Mouse (Mus musculus) embryonic facial prominence, embryonic 13.5 days (tissue): Measurements from ENCODE around the gene Llgl1. TPM values are rescaled to one million over a fixed set of nuclear protein-coding genes. Genes with fewer than 3 reads are reported as not detected.

Experiments used
- ATAC-seq: fragments of 200-750 bp; cut with Nextera tagmentation; 2 replicates; pipeline ENCODE4 v1.8.0; 2017; ENCODE audit warnings: low read depth; ENCODE audit not compliant: insufficient number of reproducible peaks, insufficient read depth, low FRiP score, low TSS enrichment
- H3K27ac ChIP-seq: fragments of 300-500 bp; sonication (generic); 2 replicates; pipeline ENCODE4 v1.5.1; 2015; ENCODE audit warnings: moderate library complexity, mild to moderate bottlenecking, inconsistent platforms
- H3K27me3 ChIP-seq: fragments of 300-500 bp; sonication (generic); 2 replicates; pipeline ENCODE4 v1.6.1; 2015; ENCODE audit warnings: mild to moderate bottlenecking, inconsistent platforms
- H3K36me3 ChIP-seq: fragments of 300-500 bp; sonication (generic); 2 replicates; pipeline ENCODE4 v1.6.1; 2015; ENCODE audit warnings: mild to moderate bottlenecking, inconsistent platforms
- H3K4me1 ChIP-seq: fragments of 300-500 bp; sonication (generic); 2 replicates; pipeline ENCODE4 v1.6.1; 2015; ENCODE audit warnings: inconsistent platforms
- H3K4me2 ChIP-seq: fragments of 300-500 bp; sonication (generic); 2 replicates; pipeline ENCODE4 v1.6.1; 2015; ENCODE audit warnings: moderate library complexity, mild to moderate bottlenecking, inconsistent platforms
- H3K4me3 ChIP-seq: fragments of 300-500 bp; sonication (generic); 2 replicates; pipeline ENCODE4 v1.5.1; 2015; ENCODE audit warnings: mild to moderate bottlenecking, inconsistent platforms
- H3K9ac ChIP-seq: fragments of 300-500 bp; sonication (generic); 2 replicates; pipeline ENCODE4 v1.6.1; 2015; ENCODE audit warnings: mild to moderate bottlenecking, inconsistent platforms
- H3K9me3 ChIP-seq: fragments of 300-500 bp; sonication (generic); 2 replicates; pipeline ENCODE4 v1.6.1; 2016; ENCODE audit warnings: inconsistent platforms
- WGBS: fragments of 180-500 bp; shearing (Covaris S2); methylation state at CpG from one replicate; pipeline ENCODE4 v1.1.7; 2015; ENCODE audit warnings: mixed read lengths; 5-methylcytosine and 5-hydroxymethylcytosine counted together
- polyA plus RNA-seq: library from polyadenylated mRNA; unstranded; fragments of >200 nt; fragmentation: Nextera tagmentation; extraction: Ambion mirVana; gene quantifications from 2 replicates; pipeline ENCODE4 v1.2.1, GENCODE M21; 2015

Gene Llgl1
- polyA plus RNA-seq, 1 experiment from 2014 or later = 73.5 TPM

DNA sequence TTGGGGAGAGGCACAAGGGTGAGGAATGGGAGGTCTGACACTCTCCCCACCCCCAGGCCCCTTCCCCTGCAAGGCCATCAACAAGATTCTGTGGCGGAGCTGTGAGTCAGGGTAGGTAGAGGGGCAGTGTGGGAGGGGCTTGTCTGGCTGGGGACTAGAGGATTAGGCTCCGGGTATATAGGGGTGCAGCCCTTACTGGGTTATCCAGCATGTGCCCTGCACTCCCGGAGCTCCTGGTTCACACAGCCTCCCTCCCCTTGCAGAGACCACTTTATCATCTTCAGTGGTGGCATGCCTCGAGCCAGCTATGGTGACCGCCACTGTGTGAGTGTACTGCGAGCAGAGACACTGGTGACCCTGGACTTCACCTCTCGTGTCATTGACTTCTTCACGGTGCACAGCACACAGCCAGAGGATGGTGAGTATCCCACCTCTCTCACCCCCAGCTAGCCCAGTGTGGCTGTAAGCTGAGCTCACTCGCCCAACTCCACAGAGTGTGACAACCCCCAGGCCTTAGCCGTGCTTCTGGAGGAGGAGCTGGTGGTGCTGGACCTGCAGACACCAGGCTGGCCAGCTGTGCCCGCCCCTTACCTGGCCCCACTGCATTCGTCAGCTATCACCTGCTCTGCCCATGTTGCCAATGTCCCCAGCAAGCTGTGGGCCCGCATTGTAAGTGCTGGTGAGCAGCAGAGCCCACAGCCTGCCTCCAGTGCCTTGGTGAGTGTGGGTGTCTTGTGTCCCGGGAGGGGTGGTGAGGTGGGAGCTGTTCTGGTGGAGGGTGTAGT lies 7.4 kb downstream of the Llgl1 start:
- Histone ChIP-seq H3K4me1 (peaks cover 10% of the 10 kb centered on the region), H3K9ac (no peak overlapping the region), H3K27ac (no peak overlapping the region), H3K36me3 (peaks cover 81% of the 10 kb centered on the region), H3K4me2 (no peak overlapping the region), H3K27me3 (no peaks in the 10 kb centered on the region), H3K4me3 (no peak overlapping the region), H3K9me3 (no peaks in the 10 kb centered on the region)
- ATAC-seq = no peak
- 90% methylated on average over 14 of the region's 14 CpGs for WGBS

DNA sequence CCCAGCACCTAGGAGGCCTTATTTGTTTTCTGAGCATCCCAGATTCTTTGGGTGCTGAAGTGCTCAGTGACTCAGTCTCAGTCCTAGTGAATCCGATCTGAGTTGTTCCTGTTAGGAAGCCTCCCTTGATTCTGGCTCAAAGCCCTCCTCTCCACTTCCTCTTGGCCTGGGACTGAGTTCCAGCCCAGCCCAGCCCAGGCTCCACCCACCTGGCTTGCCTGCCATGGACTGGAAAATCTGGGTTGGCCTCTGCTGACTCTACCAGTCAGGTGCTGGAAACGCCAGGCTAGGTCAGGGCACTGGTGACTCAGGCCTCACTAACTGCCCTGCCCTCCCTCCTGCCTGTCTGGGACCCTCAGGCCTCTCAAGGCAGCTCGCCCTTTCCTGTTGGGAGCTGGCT lies 8.1 kb downstream of the Llgl1 start:
- no peaks in the 10 kb centered on the region for H3K9me3 ChIP-seq
- no peak overlapping the region for H3K4me3 ChIP-seq
- H3K9ac ChIP-seq = no peak overlapping the region
- no peak overlapping the region for H3K4me2 ChIP-seq
- H3K36me3 ChIP-seq = peaks cover 89% of the 10 kb centered on the region
- H3K4me1 ChIP-seq = peaks cover 3% of the 10 kb centered on the region; the same call in 1 of the 2 replicates
- no peak for ATAC-seq
- no peaks in the 10 kb centered on the region for H3K27me3 ChIP-seq
- no peak overlapping the region for H3K27ac ChIP-seq
- 76% methylated on average over 3 of the region's 3 CpGs for WGBS

DNA sequence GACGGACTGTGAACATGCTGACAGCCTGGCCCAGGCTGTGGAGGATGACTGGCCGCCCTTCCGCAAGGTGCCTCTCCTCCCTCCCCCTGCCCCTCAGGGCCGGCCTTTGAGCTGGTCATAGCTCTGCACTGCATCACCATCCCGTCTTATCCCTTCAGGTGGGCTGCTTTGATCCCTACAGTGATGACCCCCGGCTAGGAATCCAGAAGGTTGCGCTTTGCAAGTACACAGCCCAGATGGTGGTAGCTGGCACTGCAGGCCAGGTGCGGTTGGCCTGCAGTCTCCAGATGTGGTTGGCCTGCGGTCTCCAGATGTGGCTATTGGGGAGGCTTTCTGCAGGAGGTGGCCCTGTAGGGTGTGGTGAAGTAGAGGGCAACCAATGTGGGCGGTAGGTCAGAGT lies 9.1 kb downstream of the Llgl1 start:
- ATAC-seq = no peak
- no peak overlapping the region for H3K4me3 ChIP-seq
- 90% methylated on average over 10 of the region's 10 CpGs for WGBS
- no peak overlapping the region for H3K27ac ChIP-seq
- no peaks in the 10 kb centered on the region for H3K27me3 ChIP-seq
- H3K4me2 ChIP-seq = no peak overlapping the region
- H3K9me3 ChIP-seq = no peaks in the 10 kb centered on the region
- peaks cover 99% of the 10 kb centered on the region for H3K36me3 ChIP-seq
- H3K4me1 ChIP-seq = no peaks in the 10 kb centered on the region
- H3K9ac ChIP-seq = no peak overlapping the region

DNA sequence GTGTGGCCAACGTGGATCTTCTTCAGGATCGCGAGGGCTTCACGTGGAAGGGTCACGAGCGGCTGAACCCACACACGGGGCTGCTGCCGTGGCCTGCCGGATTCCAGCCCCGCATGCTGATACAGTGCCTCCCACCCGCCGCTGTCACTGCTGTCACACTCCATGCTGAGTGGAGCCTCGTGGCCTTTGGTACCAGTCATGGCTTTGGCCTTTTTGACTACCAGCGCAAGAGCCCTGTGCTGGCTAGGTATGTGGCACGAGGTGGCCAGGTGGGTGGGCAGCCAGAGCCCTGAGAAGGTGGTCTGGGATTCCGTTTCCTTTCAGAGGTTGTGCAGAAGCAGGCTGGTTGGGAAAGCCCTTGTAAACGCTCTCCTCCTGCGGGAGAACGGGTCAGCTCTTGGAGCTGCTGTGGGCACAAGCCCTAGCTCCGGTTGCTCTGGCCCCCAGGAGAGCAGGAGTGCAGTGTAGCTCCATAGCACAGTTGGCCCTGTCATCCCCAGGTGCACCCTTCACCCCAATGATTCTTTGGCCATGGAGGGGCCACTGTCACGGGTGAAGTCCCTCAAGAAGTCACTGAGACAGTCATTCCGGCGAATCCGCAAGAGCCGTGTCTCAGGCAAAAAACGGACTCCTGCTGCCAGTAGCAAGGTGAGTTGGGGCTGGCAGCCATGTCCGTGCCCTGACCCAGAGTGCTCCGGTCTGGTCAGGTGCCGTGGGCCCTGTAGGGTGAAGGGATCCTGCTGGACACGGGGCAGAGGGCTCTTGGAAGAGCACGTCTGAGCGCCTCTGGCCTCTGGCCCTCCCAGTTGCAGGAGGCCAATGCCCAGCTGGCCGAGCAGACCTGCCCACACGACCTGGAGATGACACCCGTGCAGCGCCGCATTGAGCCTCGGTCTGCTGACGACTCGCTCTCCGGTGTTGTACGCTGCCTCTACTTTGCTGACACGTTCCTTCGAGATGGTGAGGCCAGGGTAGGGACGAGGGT lies 10.2 kb downstream of the Llgl1 start:
- Histone ChIP-seq H3K4me1 (no peaks in the 10 kb centered on the region), H3K36me3 (peaks cover 100% of the 10 kb centered on the region), H3K9ac (no peak overlapping the region), H3K27me3 (no peaks in the 10 kb centered on the region), H3K9me3 (no peaks in the 10 kb centered on the region), H3K27ac (no peak overlapping the region), H3K4me3 (no peak overlapping the region), H3K4me2 (no peak overlapping the region)
- no peak for ATAC-seq
- WGBS = 94% methylated on average over 45 of the region's 45 CpGs

DNA sequence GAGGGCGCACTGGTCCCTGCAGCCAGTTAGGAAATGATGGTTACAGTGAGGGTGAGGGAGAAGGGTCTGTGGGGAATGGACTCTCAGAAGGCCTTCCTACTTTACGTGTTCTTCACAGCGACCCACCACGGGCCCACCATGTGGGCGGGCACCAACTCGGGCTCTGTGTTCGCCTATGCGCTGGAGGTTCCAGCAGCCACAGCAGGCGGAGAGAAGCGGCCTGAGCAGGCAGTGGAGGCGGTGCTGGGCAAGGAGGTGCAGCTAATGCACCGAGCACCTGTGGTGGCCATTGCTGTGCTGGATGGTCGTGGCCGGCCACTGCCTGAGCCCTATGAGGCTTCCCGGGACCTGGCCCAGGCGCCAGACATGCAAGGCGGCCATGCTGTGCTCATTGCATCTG lies 11.7 kb downstream of the Llgl1 start:
- no peak overlapping the region for H3K4me3 ChIP-seq
- H3K36me3 ChIP-seq = peaks cover 100% of the 10 kb centered on the region
- no peaks in the 10 kb centered on the region for H3K27me3 ChIP-seq
- H3K9ac ChIP-seq = no peak overlapping the region
- ATAC-seq = no peak
- no peak overlapping the region for H3K4me2 ChIP-seq
- H3K4me1 ChIP-seq = no peaks in the 10 kb centered on the region
- WGBS = 91% methylated on average over 17 of the region's 17 CpGs
- no peaks in the 10 kb centered on the region for H3K9me3 ChIP-seq
- no peak overlapping the region for H3K27ac ChIP-seq

DNA sequence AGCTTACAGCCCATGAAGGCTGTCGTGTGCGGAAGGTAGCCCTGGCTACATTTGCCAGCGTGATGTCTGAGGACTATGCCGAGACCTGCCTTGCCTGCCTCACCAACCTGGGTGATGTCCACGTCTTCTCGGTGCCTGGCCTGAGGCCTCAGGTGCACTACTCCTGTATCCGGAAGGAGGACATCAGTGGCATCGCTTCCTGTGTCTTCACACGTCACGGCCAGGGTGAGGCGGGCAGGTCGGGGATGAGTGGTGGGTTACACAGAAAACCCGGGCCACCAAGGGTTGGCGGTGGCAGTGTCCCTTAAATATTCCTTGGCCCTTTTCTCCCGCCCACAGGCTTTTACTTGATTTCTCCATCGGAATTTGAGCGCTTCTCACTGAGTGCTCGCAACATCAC lies 12.5 kb downstream of the Llgl1 start:
- Histone ChIP-seq H3K27ac (no peak overlapping the region), H3K4me3 (no peak overlapping the region), H3K4me1 (no peaks in the 10 kb centered on the region), H3K4me2 (no peak overlapping the region), H3K36me3 (peaks cover 100% of the 10 kb centered on the region), H3K27me3 (no peaks in the 10 kb centered on the region), H3K9ac (no peak overlapping the region), H3K9me3 (no peaks in the 10 kb centered on the region)
- no peak for ATAC-seq
- 94% methylated on average over 18 of the region's 18 CpGs for WGBS

DNA sequence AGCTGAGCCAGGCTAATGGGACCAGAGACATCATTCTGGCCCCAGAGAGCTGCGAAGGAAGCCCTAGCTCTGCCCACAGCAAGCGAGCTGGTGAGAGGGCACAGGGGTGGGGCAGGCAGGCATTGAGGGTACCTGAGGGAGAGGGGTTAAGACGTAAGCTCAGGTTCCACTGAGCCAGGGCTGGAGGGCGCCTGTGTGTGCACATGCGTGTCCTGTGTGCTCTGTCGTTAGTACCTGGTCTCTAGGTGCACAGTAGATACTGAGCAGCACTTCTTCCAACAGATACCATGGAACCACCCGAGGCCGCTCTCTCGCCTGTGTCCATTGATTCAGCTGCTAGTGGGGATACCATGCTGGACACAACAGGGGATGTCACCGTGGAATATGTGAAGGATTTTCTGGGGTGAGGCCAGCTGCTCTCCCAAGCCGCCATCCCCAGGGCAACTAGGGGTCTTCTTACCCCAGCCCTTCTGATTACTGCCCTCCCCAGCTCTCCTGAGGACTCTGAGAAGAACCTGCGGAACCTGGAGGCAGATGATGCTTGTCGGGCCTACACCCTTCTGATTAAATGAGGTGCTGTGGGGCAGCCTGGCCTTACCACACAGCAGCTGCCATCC lies 13.2 kb downstream of the Llgl1 start:
- WGBS = 96% methylated on average over 13 of the region's 13 CpGs
- H3K27ac ChIP-seq = no peak overlapping the region
- no peak overlapping the region for H3K9ac ChIP-seq
- no peak overlapping the region for H3K4me3 ChIP-seq
- ATAC-seq = no peak
- peaks cover 100% of the 10 kb centered on the region for H3K36me3 ChIP-seq
- H3K4me1 ChIP-seq = no peaks in the 10 kb centered on the region
- no peaks in the 10 kb centered on the region for H3K27me3 ChIP-seq
- H3K9me3 ChIP-seq = no peaks in the 10 kb centered on the region
- H3K4me2 ChIP-seq = no peak overlapping the region

DNA sequence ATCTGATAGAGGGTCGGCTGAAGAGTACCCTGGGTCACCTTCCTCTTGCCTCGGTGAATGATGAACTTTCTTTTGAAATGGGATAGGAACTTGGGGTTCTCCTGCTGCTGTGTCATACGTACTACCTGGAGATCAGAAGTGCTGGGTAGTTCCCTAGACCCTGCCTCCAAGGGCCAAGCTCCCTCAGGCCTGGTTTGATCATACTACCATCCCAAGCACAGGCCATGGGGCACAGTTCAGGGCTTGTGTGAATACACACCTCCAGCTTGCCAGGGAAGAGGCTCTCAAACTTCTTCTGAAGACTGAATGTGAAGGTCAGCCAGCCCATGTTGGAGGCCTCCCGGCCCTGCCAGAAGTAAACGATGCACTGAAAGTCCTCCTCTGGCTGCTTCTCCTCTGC lies 16.3 kb downstream of the Llgl1 start:
- Histone ChIP-seq H3K27ac (no peak overlapping the region), H3K36me3 (peaks cover 100% of the 10 kb centered on the region), H3K4me2 (no peak overlapping the region), H3K4me3 (no peak overlapping the region), H3K4me1 (no peaks in the 10 kb centered on the region), H3K27me3 (no peaks in the 10 kb centered on the region), H3K9me3 (no peaks in the 10 kb centered on the region), H3K9ac (no peak overlapping the region)
- no peak for ATAC-seq
- WGBS = 86% methylated on average over 5 of the region's 5 CpGs

DNA sequence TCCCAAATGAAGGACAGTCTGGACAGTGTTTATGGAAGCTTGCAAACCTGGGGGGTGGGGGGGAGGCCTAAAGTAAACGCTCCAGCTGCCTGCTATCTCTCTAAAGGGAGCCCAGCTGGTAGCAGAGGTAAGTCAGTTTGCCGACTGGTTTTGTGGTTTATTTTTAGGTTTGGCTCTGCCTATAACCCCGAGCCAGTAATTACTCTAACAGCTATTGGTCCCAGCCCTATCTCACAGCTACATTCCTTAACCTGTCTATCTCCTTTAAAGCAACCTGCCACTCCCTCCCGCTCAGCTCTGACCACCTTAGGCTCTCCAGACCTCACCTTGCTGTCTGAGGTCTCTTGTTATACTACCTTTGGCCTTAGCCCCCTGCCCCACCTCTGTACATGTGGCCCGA lies 19.7 kb downstream of the Llgl1 start:
- Histone ChIP-seq H3K4me2 (no peak overlapping the region), H3K36me3 (peaks cover 100% of the 10 kb centered on the region), H3K4me3 (no peak overlapping the region), H3K9ac (no peak overlapping the region), H3K27me3 (no peaks in the 10 kb centered on the region), H3K9me3 (no peaks in the 10 kb centered on the region), H3K4me1 (no peaks in the 10 kb centered on the region), H3K27ac (no peak overlapping the region)
- 79% methylated on average over 5 of the region's 5 CpGs for WGBS
- ATAC-seq = no peak

DNA sequence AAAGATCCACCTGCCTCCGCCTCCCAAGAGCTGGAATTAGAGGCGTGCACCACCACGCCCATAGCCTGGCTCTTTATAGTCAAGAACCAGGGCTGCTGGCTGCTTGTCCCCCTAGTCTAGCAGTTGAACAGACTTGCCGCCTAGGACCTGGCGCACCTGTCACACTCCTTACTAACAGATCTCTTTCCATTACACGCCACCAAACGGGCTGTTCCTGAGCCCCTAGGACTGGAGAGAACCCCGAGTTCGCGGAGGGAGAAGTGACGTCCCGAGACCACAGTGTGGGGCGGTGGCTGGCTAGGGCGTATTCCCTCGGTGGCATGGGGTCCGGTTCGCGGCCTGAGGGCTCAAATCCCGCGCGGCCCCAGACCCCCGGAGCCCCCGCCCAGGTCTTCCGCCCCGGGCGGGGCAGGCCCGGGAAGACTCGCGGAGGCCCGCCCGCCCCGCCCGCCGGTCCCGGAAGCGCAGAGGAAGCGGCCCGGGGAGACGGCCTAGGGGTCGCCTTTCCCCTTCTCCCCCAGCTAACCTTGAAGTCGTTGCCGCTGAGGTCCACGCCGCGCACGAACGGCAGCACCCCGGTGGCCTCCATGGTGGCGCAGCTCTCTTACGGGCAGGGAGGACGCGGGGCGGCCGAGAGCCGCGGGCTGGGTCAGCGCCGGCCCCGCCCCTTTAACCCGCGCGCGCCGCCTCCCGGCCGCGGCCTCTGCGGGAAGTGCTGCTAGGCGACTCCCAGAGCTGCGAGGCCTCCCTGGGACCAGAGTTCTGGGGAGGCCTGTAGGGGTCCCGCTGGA lies 27.3 kb downstream of the Llgl1 start, which contains the start of gene Flii:
Gene Flii (minus strand): TSS at position 663 of the 791 bp plus-strand sequence.
- H3K9ac ChIP-seq = peak within 1 kb of the TSS; percentile 81
- peak; percentile 50 for ATAC-seq
- H3K27ac ChIP-seq = peak within 1 kb of the TSS; percentile 89
- under 1% methylated on average over 70 of the region's 71 CpGs for WGBS
- H3K4me3 ChIP-seq = peak within 1 kb of the TSS; percentile 81
- H3K36me3 ChIP-seq = peaks cover 49% of the 10 kb centered on the region
- H3K4me2 ChIP-seq = peak within 1 kb of the TSS; percentile 72
- no peaks in the 10 kb centered on the region for H3K27me3 ChIP-seq
- H3K4me1 ChIP-seq = peaks cover 27% of the 10 kb centered on the region
- H3K9me3 ChIP-seq = no peaks in the 10 kb centered on the region
